ENCODE assay signal across 9 mouse cellular contexts in the genomic region with DNA sequence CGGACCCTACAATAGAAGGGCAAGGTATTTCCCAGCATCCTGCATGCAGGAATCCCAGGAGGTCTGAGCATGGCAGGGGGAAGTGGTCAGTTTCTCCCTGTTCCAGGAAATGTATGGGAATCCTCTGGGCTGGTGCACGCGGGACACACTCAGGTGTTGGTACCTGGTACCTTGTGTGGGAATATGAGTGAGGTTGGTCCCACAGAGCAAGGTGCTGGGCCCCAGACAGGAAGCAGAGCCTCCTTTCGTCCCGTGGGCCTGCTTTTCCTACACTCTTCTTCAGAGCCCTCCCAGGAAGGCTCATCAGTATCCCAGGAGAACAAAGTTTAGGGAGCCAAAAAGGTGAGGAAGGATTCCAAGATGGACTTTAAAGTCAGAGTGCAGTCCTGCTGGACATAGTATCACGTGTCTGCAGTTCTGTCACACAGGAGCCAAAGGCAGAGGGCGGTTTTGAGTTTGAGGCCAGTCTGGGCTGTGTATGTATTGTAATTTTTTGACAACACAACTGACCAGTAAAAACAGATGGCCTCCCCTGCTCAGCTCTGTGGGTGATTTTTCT. TPM values are rescaled to one million over a fixed set of nuclear protein-coding genes. Genes with fewer than 3 reads are reported as not detected.
DNase-seq lines count a peak whose midpoint lies in the region; ATAC-seq and TF ChIP-seq lines count a peak whose summit lies in the region.
"Had no signal": no experiment of that assay in that cellular context is flagged by ENCODE, and none has a peak within 500 bp of the region (broad histone marks: within the 10 kb centered on the region; RNA-seq: fewer than 3 reads in every experiment).

No protein-coding gene starts in this region.

- no peaks in the 10 kb centered on the region for H3K9me3 ChIP-seq in embryonic facial prominence, embryonic 15.5 days (replicated peaks)
- H3K9me3 ChIP-seq in intestine, postnatal 0 days (ENCODE audit: control insufficient read depth): no peaks in the 10 kb centered on the region

- peak; percentile 89 for DNase-seq in liver, adult 2 months (ENCODE audit: extremely low read depth, low read depth, low spot score)
- no peak for DNase-seq in liver
- peak; percentile 18 for DNase-seq in neural tube, embryonic 10.5 days (ENCODE audit: extremely low spot score, low spot score)
- no peak for DNase-seq in spleen, postnatal 4 days (ENCODE audit: low spot score in 2 of 2)
- no peak for DNase-seq in cerebellum, postnatal 14 days
- DNase-seq in lung, postnatal 36 days: no peak
- DNase-seq: right cerebral cortex, postnatal 4 days had no signal

- H3K79me2 ChIP-seq in liver, adult 2 months (ENCODE audit: control insufficient read depth, insufficient read depth, low read length): peaks cover 26% of the 10 kb centered on the region; the same call in 1 of the 2 replicates

- no peak for TF ChIP-seq POLR2A in liver, adult 2 months (IDR thresholded peaks at IDR 0.05; ENCODE audit: extremely low read depth, insufficient read depth, low read length)

- H3K9ac ChIP-seq in liver, adult 2 months (ENCODE audit: low read depth, low read length): peak overlapping the region; percentile 67
- no peak overlapping the region for H3K9ac ChIP-seq in embryonic facial prominence, embryonic 15.5 days
- peak overlapping the region; percentile 82 for H3K9ac ChIP-seq in intestine, postnatal 0 days (ENCODE audit: low read depth, low read length)

- no peaks in the 10 kb centered on the region for H3K27me3 ChIP-seq in liver, adult 2 months (ENCODE audit: control insufficient read depth, insufficient read depth, low read length)
- peaks cover 9% of the 10 kb centered on the region for H3K27me3 ChIP-seq in embryonic facial prominence, embryonic 15.5 days
- H3K27me3 ChIP-seq in intestine, postnatal 0 days (replicated peaks; ENCODE audit: control insufficient read depth, insufficient read depth, low read length): no peaks in the 10 kb centered on the region

- whole genome bisulfite sequencing in liver, adult 2 months: 38% methylated on average over 7 of the region's 7 CpGs
- WGBS in embryonic facial prominence, embryonic 15.5 days: 64% methylated on average over 7 of the region's 7 CpGs
- 56% methylated on average over 7 of the region's 7 CpGs for WGBS in intestine, postnatal 0 days

- TF ChIP-seq CTCF in liver, adult 2 months (IDR thresholded peaks at IDR 0.05; ENCODE audit: low read depth, low read length): no peak
- TF ChIP-seq CTCF in intestine, postnatal 0 days (IDR thresholded peaks at IDR 0.05; ENCODE audit: low read depth): no peak

- ATAC-seq in embryonic facial prominence, embryonic 15.5 days (ENCODE audit: insufficient number of reproducible peaks, low FRiP score, low TSS enrichment, low read depth): no peak
- no peak for ATAC-seq in intestine, postnatal 0 days

- H3K4me3 ChIP-seq in liver, adult 2 months (ENCODE audit: insufficient read depth, low read depth, low read length): peak overlapping the region; percentile 38
- peak overlapping the region; percentile 77; the same call in 1 of the 2 replicates for H3K4me3 ChIP-seq in embryonic facial prominence, embryonic 15.5 days (replicated peaks)
- H3K4me3 ChIP-seq in intestine, postnatal 0 days (ENCODE audit: low read depth, low read length): peak overlapping the region; percentile 62

- H3K36me3 ChIP-seq in liver, adult 2 months (ENCODE audit: control insufficient read depth, insufficient read depth, low read length): no peaks in the 10 kb centered on the region; the same call in 1 of the 2 replicates
- H3K36me3 ChIP-seq in embryonic facial prominence, embryonic 15.5 days: no peaks in the 10 kb centered on the region
- H3K36me3 ChIP-seq in intestine, postnatal 0 days (ENCODE audit: control insufficient read depth, insufficient read depth): no peaks in the 10 kb centered on the region

- H3K27ac ChIP-seq in liver, adult 2 months (replicated peaks; ENCODE audit: insufficient read depth, low read depth, low read length): peak overlapping the region; percentile 96
- H3K27ac ChIP-seq in embryonic facial prominence, embryonic 15.5 days (replicated peaks): no peak overlapping the region
- peak overlapping the region; percentile 96; the same call in 1 of the 2 replicates for H3K27ac ChIP-seq in intestine, postnatal 0 days (ENCODE audit: low read depth, low read length)

- peaks cover 43% of the 10 kb centered on the region for H3K4me1 ChIP-seq in liver, adult 2 months (ENCODE audit: control insufficient read depth, insufficient read depth, low read length)
- H3K4me1 ChIP-seq in embryonic facial prominence, embryonic 15.5 days: peaks cover 44% of the 10 kb centered on the region
- H3K4me1 ChIP-seq in intestine, postnatal 0 days (replicated peaks; ENCODE audit: control insufficient read depth, insufficient read depth, low read length): peaks cover 12% of the 10 kb centered on the region; the same call in 1 of the 2 replicates

- H3K4me2 ChIP-seq in embryonic facial prominence, embryonic 15.5 days (replicated peaks): peak overlapping the region; percentile 88
- H3K4me2 ChIP-seq in intestine, postnatal 0 days (replicated peaks; ENCODE audit: low read depth): peak overlapping the region; percentile 90

RNA-seq across cellular contexts. Expression of gene Ttc7, which starts 1.9 kb away (rescaled TPM):
- 19.0 and 22.4 TPM in 2 replicates for total RNA-seq in liver, adult 2 months (2014; rRNA removed)
- 36.5 and 37.8 TPM in 2 replicates for polyA plus RNA-seq in liver, adult 2 months (2012; rRNA removed)
- 14.5 and 17.3 TPM in 2 replicates for polyA plus RNA-seq in embryonic facial prominence, embryonic 15.5 days (2015; fragmentation: Nextera tagmentation; extraction: Ambion mirVana)
- 61.7 and 69.2 TPM in 2 replicates for polyA plus RNA-seq in intestine, postnatal 0 days (2015; fragmentation: Nextera tagmentation; extraction: Ambion mirVana)

RNA-seq across cellular contexts. Expression of gene Mcfd2, which starts 18.8 kb away (rescaled TPM):
- 223 and 231 TPM in 2 replicates for total RNA-seq in liver, adult 2 months (2014; rRNA removed)
- polyA plus RNA-seq in liver, adult 2 months (2012; rRNA removed): 263 and 314 TPM in 2 replicates
- polyA plus RNA-seq in embryonic facial prominence, embryonic 15.5 days (2015; fragmentation: Nextera tagmentation; extraction: Ambion mirVana): 102 and 104 TPM in 2 replicates
- polyA plus RNA-seq in intestine, postnatal 0 days (2015; fragmentation: Nextera tagmentation; extraction: Ambion mirVana): 220 and 231 TPM in 2 replicates

Comparison
In these comparisons a context has a peak if more than half of its experiments do, and no peak if none do; other contexts are left out.
1. DNase-seq: peak in liver, adult 2 months (single experiment) and neural tube, embryonic 10.5 days (single experiment); none in liver (single experiment), spleen, postnatal 4 days (0 of 2), cerebellum, postnatal 14 days (0 of 2) and lung, postnatal 36 days (single experiment).
2. Peak in every context shown above with its lines, with median percentiles within 50 percentile points of each other: H3K4me3 ChIP-seq.